Mouse (Mus musculus): ENCODE results near the gene Ttll7.
A peak's percentile ranks its signal among the peaks of the same experiment; 100 is the strongest.

Gene Ttll7

DNA sequence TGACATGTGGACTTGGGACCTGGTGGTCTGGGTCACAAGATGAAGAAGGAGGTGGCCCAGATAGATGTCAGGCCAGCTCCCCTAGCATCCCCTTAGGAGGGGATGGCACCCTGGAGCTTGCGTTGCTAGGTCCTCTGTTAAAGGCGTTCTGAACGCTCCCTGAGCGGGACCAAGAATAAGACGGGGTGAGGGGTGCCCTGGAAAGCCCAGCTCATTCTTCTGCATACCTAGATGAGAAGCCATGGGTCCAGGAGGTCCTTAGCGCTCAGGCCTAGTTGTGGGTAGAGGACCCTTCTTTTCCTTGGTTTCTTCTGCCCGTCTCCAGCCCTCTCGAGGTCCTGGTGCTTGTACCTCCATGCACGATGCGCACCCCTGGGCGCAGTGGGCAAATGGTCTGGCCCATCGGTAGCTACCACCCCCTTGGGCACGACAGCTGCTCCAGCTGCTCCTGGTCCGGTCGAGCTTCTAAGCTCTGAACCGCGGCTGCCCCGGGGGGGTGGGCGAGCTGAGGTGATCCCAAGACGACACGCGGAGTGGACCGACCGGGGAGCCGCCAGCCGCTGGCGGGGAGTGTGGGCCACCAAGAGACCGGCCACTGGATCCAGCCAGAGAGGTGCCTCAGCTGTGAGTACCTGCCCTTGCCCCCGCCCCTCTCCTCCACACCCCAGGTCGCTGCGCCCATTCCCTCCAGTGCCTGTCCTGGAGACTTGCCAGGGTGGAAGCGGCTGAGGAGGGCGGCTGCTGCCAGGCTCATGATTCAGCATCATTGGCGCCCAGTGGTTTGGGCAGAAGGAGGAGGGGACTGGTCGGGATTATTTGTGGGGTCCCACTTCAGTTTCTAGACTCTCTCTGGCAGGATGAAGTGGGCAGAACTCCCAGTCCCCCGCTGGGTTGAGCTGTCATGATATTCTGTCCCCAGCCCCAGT, at the start of gene Ttll7:
Gene Ttll7, plus strand, starts transcription at position 402 of the 926 bp plus-strand sequence.
- peak; percentile 86 for DNase-seq (ENCODE audit: low read depth, low spot score)

DNA sequence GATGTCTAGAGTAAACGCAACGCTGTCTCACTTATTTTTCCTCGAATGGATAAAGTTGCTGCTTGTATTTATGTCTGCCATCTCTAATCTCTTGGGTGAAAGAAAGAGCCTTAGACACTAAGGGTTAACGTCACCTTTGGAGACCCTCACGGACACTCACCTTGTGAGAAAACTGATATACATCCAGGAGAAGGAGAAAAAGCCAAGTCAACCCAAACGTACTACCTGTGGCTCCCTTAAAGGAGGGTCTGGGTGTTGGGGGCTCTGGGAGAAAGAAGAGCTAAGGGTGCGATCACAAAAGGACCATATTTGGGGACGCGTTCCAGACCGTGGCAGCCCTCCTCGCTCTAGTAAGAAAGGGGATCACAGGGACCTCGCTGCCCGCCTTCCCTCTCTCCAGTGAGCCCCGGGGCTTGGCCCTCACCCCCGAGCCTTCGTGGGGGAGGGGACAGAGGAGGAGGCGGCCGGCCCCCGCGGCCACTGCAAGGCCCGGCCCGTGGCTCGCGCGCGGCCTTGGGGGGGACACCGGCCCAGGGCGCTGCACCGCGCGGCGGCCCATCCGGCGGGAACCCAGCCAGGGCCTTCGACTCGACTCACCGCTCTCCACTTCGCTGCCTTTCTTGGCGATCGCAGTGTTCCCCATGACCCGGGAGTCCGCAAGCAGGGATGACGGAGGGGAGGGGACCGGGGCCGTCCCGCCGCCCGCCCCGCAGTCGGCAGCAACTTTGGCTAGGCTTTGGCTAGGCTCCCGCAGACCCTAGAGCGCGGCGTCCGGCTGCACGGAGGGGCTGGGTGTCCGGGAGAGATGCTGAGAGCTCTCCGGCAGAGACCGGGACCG, 39.9 kb upstream of the Ttll7 start:
- DNase-seq (ENCODE audit: low read depth, low spot score): no peak

DNA sequence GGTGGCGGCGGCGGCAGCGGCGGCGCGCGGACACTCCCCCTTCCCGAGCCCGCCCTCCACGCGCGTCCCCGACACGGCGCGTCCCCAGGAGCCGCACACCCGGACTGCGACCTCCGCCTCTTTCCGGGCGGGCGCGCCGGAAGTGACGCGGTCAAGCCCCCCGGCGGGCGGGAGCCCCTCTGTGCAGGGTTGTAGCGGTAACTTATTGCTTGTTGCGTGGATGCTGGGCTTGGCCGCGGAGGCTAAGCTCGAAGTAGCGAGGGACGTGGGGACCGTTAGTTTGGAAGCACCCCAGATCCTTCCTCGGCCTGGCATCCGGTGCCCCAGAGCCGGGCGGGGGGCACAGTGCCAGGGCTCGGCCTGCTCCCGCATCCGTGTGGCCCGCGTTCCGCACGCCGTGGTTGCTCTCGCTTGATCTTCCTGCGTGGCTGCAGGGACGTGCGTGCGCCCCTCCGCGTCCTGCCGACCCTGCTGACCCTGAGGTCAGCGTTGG, 39.2 kb upstream of the Ttll7 start, which contains the start of gene Prkacb:
Gene Prkacb, minus strand, starts transcription at position 90 of the 493 bp plus-strand sequence.
- peak; percentile 92 for DNase-seq (ENCODE audit: low read depth, low spot score)

DNA sequence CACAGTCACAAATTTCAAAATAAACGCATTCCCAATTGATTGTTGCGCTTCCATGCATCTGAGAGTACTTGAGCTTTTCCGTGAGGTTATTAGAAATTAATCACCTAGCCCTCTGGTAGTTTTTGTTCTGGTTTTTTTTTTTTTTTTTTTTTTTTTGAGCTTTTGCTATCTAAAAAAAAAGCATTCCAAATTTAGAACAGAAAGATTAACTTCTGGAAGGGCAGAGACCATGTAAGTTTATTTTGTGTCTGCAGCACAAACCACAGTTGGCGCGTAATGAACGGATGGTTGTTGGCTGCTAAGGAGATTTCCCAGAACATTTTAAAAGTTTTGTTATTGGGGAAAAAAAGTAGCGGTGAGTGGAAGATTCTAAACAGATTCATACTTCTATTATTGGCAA, 38.5 kb upstream of the Ttll7 start:
- no peak for DNase-seq (ENCODE audit: low read depth, low spot score)

DNA sequence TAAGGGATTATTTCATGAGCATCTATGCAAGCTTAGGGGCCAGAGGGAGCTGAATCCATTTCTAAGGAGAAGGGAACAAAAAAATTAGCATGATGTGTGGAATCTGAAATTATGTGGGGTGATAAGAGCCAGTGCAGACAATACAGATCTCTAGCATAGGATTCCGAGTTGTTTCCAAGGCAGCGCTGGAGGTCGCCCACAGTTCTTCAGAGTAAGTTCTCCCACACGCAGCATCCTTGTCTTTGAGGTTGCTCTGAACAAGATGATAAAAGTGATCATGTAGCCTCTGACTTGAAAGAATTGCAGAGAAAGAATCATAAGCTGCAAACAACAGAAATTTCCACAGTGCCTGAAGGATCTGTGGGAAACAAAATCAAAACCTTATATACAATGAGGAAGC, 31.4 kb upstream of the Ttll7 start:
- no peak for DNase-seq (ENCODE audit: low read depth, low spot score)

DNA sequence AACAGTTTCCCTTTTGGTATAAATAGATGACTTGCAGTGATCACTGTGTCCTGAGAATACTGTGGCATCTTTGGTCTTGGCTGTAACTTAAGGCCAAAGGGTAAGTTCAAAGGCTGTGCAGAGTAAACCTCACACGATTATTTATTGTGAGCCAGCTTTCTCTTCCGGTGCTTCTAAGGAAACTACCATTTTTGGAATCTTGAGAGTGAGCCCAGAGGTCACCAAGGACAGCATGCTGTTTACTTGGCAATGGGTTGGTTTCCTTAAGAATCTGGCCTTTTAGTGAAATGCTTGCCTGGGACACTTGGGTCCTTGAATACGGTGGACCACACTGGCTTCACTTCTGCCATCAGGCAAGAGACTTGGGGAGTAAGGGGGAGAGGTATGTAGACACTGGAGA, 9.4 kb upstream of the Ttll7 start:
- DNase-seq (ENCODE audit: low read depth, low spot score): no peak

DNA sequence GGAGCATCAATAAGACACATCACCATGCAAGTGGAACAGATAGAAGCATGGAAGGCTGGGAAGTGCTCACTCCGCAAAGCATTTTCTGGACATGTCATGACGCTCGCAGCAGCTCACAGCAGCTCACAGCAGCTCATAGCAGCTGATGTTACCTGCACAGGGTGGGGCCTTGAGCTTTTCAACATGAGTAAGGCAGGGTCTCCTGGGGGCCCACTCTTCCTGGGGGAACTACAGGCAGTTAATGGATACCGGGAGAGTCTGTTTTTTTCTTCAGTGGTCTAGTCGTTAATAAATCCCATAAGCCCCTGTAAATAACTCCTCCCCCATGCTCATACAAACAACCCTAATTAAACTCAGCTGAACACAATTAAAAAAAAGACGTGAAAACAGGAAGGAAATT, 8.7 kb upstream of the Ttll7 start:
- DNase-seq (ENCODE audit: low read depth, low spot score): no peak

DNA sequence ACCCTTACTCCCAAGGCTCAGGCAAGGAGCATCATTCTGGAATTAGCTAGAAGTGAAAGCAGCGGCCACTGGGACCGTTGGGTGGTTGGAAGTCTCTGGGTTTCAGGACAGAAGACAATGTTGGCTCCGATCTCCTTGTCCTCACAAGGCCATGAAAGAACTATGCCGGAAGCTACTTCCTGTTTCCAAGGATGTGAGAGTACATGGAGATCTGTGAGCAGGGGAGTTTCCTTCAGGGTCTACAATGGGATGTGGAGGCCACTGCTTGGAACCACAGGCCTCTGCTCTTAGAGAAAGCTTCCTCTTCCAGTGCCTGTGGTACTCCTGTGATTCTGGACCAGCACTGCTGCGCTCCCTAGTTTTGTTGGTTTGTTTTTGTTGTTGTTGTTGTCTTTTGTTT, 5.9 kb upstream of the Ttll7 start:
- no peak for DNase-seq (ENCODE audit: low read depth, low spot score)

DNA sequence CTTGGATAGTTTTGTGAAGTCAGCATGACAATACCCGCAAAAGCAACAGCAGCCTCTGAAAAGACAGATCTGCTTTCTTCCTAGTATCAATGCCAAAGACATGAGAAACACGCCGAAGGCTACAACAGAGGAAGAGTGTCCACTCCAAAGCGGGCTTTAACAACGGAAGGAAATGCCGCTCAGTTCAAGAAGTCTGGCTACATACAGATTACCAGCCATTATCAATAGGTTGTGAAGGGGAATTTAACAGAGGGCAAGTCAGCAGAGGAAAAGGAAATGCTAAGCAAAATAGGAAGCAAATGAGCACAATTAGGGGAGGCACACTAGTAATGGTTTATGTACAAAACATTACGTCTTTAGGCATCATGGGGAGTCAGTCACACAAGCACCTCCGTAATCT, 4.1 kb upstream of the Ttll7 start:
- no peak for DNase-seq (ENCODE audit: low read depth, low spot score)

DNA sequence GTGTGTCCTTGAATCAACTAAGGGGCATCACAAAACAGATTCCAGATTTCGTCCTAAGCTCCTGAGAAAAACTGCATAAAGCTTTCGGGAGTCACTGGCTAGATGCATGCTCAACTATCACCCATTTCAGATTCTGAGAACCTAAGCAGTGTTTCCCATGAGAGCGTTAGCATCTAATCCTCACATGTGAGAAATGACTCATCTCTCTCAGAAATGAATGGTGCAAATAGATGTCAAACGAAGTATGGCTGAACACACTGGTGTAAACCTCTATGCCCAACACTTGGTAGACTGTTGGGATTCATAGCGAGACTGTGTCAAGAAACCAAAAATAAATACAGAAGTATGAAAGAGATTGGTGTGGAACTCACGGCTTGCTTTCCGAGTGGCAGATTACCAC, 2.8 kb upstream of the Ttll7 start:
- no peak for DNase-seq (ENCODE audit: low read depth, low spot score)

DNA sequence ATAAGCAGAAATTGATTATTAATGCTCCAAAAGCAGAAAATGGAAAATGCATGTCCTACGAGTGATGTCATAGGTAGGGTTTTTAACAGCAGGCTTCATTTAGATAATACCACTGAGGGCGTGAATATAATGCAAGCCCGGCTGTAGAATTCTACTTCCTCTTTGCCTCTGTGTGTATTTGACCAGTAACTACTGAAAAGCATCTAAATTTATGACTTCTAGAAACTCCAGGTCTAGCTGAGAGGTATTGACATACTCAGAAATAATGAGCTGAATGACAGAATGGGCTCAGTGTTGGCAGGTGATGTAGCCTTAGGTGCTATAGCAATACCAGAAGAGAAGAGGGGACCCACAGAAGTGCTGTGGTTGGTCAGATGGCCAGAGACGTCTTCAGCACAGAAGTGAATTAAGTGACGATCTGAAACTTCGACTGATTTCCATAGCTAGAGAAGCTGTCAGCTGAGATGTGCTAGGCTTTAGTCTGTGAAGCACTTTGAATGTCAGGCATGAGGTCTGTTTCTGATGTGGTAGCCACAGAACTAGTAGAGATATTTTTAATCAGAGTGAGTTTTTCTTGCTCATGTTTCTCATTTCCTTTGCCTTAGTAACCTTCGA, 2.4 kb downstream of the Ttll7 start:
- DNase-seq (ENCODE audit: low read depth, low spot score): no peak

DNA sequence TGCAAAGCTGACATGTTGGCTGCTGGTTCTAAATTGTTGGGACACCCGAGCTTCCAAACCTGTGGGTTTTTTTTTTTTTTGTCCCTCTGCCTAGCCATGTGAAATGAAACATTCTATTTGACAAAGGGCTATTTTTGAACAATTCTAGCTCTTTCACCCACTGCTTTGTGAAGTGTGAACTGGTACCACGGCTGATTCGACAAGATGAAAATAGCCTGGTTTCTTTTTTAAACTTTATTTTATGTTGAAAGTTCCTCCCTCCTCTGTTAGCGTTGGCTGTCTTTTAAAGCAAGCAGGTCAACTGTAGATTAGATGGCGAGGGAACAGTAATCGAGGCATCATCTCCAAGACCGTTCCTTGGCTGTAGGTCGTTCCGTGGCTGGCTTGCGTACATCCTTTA, 5.2 kb downstream of the Ttll7 start:
- DNase-seq (ENCODE audit: low read depth, low spot score): no peak

DNA sequence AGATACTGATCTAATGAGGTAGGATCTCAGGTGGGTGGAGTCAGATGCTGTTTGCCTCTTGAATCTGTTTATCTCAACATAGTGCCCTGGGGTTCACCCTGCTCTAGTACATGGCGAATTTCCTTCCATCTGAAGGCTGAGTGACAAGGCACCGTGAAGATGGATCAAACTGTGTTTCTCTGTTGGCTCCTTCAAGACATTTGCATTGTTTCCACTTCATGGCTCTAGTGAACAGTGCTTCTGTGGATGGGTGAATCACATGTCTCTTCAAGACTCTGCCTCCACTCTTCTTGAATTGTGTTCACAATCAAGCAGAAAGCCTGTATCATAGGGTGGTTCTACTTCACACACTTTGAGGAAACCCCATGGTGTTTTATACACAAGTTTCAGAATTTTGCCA, 8.1 kb downstream of the Ttll7 start:
- no peak for DNase-seq (ENCODE audit: low read depth, low spot score)

DNA sequence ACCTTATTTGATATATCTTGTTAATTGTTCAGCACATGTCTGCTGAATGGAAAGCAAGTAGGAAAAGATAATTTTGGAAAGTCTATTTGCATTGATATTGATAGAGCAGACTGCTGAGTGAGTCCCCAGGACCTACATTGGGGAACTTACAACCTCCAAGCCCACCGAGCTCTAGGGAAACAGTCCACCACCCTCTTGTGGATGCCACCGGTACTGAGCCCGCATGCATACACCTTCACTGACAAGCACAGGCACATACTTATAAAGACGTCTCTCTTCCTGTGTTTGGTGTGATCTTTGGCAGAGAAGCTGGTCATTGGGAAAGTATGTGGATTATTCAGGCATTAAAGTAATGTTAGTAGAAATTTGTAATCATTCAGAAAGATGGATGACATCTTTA, 14.4 kb downstream of the Ttll7 start:
- peak; percentile 65 for DNase-seq (ENCODE audit: low read depth, low spot score)

DNA sequence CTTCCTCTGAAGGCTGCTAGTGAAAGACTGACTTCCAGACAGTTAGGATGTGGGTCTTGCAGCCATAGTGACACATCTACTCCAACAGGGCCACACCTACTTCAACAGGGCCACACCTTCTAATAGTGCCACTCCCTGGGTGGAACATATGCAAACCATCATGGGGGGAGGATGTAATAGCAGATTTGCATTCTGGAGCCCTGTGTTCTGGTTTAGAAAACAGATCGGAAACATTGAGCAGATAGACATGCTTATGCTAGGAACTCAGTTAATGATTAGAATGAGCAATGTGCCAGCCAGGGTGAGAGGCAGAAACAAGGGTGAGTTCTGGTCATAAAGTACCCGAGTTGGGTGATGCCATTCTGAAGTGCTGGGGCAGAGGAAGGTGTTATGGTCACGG, 19.8 kb downstream of the Ttll7 start:
- no peak for DNase-seq (ENCODE audit: low read depth, low spot score)

DNA sequence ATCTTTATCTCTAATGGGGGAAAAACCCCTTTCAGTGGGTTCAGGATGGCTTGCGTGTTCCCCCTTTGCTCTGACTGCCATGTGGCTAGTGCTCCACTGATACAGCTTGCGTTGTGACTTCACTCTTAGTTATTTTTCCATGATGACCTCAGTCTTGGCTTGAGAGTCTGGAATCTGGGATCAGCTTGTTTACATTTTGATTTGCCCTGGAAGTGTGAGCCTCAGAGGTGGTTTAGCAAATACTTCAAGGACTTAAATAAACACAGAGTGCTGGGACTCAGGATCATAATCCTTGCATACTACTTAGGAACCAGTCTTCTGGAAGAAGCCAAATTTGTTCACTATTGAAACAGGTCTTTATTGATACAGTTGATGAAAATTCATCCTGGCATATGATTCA, 23.8 kb downstream of the Ttll7 start:
- no peak for DNase-seq (ENCODE audit: low read depth, low spot score)

DNA sequence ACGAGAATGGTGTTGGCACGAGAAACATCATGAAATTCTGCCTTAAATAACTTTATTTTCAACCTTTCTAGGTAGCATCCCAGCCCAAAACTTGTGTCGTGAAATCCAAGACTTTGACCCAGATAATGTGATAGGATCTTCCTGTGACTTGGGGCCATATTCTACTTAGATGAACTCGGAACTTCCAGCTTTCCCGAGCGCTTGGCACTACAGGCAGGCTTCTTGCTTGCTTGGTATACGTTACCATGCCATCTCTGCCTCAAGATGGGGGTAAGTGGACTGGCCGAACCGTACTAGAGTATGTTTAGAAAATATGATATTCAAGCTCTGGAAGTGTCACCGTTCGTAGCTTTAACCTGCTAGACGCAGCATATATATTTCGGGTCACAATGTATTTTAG, 41.8 kb downstream of the Ttll7 start:
- no peak for DNase-seq (ENCODE audit: low read depth, low spot score)

DNA sequence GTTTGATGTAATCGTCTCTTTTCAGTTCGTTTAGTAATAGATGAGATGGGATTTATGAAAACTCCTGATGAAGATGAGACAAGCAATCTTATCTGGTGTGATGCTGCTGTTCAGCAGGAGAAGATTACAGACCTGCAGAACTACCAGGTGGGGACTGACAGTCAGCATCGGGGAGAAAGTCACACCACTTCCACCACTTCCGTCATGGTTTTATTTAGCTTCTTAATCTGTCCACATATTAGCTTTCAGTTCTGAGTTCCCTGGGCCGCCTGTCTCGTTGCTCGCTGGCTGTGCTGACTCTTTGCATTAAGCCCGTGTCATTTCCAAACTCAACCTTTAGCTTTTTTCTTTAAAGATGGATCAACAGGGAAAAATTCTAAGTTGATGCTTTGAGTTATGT, 44.4 kb downstream of the Ttll7 start:
- no peak for DNase-seq (ENCODE audit: low read depth, low spot score)

DNA sequence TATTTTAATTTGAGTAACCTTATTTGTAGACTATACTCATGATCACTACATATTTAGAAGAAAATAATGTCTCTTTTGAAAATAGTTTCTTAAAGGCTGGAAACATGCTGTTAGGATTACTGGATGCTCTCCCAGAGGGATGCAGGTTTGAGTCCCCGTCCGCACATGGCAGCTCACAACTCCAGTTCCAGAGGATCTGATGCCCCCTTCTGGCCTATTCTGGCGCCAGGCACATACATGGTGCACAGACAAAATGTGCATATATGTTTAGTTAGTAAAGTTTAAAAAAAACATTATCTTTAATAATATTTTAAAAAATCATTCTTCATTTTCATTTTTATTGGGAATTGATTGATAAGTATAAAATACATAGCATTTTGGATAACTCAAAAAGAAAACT, 47.9 kb downstream of the Ttll7 start:
- DNase-seq (ENCODE audit: low read depth, low spot score): peak; percentile 36

DNA sequence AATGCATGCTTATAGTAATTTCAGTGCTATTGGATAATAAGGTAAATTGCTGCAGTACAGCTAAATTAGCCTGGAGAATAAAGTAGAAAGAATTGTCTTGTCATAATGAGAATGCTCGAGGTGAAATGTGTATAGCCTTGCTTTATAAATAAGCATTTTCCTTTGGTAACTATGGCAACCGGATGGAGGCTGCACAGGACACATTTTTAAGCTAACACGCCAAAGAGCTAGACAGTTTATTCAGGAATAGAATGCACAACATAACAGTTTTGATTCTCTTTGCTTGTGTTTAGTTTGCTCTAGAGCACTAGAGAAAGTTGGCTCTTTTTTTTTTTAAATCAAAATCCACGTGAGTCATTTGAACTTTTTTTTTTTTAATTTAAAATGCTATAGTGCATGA, 49.6 kb downstream of the Ttll7 start:
- DNase-seq (ENCODE audit: low read depth, low spot score): no peak

DNA sequence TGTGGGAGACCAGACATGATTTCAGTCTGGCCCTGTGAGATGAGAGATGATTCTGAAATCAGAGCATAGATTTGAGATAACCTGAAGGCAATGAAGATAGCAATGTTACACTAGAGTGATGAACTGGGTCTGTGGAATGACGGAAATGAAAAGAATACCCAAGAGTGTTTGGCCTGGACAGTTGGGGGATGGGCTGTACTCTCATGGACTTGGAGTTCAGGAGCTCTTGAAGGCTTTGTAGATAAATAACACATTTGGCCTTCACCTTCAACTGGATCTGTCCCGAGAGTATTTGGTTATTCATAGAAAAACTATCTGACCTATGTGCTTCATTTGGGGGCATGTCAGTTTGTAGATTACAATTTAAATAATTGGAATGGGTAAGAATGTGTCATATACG, 53.4 kb downstream of the Ttll7 start:
- DNase-seq (ENCODE audit: low read depth, low spot score): no peak

DNA sequence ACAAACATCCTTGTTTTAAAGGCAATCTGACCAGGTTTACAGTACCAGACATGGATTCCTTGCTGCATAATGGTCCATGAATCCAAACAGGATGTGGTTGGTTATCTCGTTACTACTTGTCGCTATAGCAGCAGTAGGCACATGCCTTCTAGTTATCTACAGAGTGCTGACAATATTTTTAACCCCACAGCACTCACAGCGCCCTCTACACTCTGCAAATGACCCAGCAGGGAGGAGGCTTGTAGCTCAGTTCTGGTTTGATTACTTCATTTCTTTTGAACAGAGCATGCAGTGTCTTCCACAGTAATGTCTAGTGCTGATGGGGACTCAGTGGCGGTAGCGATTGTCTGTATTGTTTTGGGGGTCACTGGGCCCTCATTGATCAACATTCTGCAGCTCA, 56.8 kb downstream of the Ttll7 start:
- DNase-seq (ENCODE audit: low read depth, low spot score): no peak

Data from ZHBTc4 (cell line).